24 mouse cellular contexts compared by ENCODE assay signal in the genomic region with DNA sequence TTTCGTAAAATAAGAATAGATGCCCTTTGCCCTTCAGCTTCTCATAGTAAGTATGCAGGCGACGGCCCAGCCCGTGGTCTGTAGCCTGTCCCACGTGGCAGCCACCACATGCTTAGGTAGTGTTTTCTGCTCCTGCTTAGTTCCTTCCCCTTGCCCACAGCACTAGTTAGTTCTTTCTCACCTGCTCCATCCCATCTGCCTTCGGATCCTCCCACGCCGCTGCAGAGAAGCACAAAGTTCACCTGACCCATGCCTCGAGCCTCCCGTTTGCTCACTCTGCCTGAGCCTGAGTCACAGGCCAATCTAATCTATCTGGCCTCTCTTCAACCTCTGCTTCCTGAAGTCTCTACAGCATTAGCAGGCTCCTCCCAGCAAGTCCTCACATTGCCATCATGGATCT. TPM values are rescaled to one million over a fixed set of nuclear protein-coding genes. Genes with fewer than 3 reads are reported as not detected.
A peak's percentile ranks its signal among the peaks of the same experiment; 100 is the strongest.
DNase-seq lines count a peak whose midpoint lies in the region; ATAC-seq and TF ChIP-seq lines count a peak whose summit lies in the region.
"Had no signal": no experiment of that assay in that cellular context is flagged by ENCODE, and none has a peak within 500 bp of the region (broad histone marks: within the 10 kb centered on the region; RNA-seq: fewer than 3 reads in every experiment).

No protein-coding gene starts in this region.

- no peak for TF ChIP-seq CTCF in liver, embryonic 14.5 days (IDR thresholded peaks at IDR 0.05; ENCODE audit: low read depth)

- H3K27me3 ChIP-seq in neural tube, embryonic 11.5 days (ENCODE audit: control insufficient read depth, insufficient read depth, low read length), result no peaks in the 10 kb centered on the region
- no peaks in the 10 kb centered on the region for H3K27me3 ChIP-seq in neural tube, embryonic 15.5 days (replicated peaks)
- H3K27me3 ChIP-seq in liver, embryonic 14.5 days (ENCODE audit: control insufficient read depth, insufficient read depth, low read length), result no peaks in the 10 kb centered on the region
- H3K27me3 ChIP-seq: forebrain, embryonic 13.5 days; hindbrain, embryonic 13.5 days; limb, embryonic 12.5 days; megakaryocyte, embryonic 14.5 days; midbrain, embryonic 15.5 days; neural tube, embryonic 13.5 days had no signal

- H3K9ac ChIP-seq in neural tube, embryonic 11.5 days (ENCODE audit: low read length), result no peak overlapping the region
- no peak overlapping the region for H3K9ac ChIP-seq in neural tube, embryonic 15.5 days (replicated peaks)
- no peak overlapping the region for H3K9ac ChIP-seq in liver, embryonic 14.5 days (replicated peaks)
- H3K9ac ChIP-seq: forebrain, embryonic 13.5 days; hindbrain, embryonic 13.5 days; limb, embryonic 12.5 days; lung, embryonic 14.5 days; midbrain, embryonic 15.5 days; neural tube, embryonic 13.5 days had no signal

- peak; percentile 34 for DNase-seq in kidney, adult 18-20 months
- no peak for DNase-seq in kidney, postnatal 10 days
- peak; percentile 1 for DNase-seq in neural tube, embryonic 11.5 days (ENCODE audit: low spot score)
- DNase-seq in liver, embryonic 14.5 days (ENCODE audit: low read depth in 3 of 3, low spot score in 3 of 3), result no peak
- DNase-seq in yolk sac, embryonic 10.5 days (ENCODE audit: low spot score), result peak; percentile 84
- no peak for DNase-seq in left cerebral cortex, postnatal 25 days (ENCODE audit: low spot score in 2 of 2)
- DNase-seq: adrenal gland, postnatal 14 days; cerebellum, adult 8-10 months; gastrocnemius, adult 2 months; layer of hippocampus, postnatal 36 days; lung, embryonic 14.5 days; thymus, postnatal 25 days had no signal

- no peak for ATAC-seq in neural tube, embryonic 11.5 days (ENCODE audit: insufficient read depth, low FRiP score, low TSS enrichment)
- no peak for ATAC-seq in neural tube, embryonic 15.5 days (ENCODE audit: low FRiP score)
- no peak for ATAC-seq in liver, embryonic 14.5 days (ENCODE audit: insufficient read depth)
- no peak for ATAC-seq in megakaryocyte, adult 5-6 weeks (ENCODE audit: poor library complexity, severe bottlenecking)
- ATAC-seq: forebrain, embryonic 13.5 days; midbrain, embryonic 15.5 days had no signal

- no peaks in the 10 kb centered on the region for H3K9me3 ChIP-seq in neural tube, embryonic 11.5 days (ENCODE audit: control insufficient read depth, low read length)
- no peaks in the 10 kb centered on the region for H3K9me3 ChIP-seq in neural tube, embryonic 15.5 days (replicated peaks)
- H3K9me3 ChIP-seq in liver, embryonic 14.5 days (ENCODE audit: control insufficient read depth, low read length), result no peaks in the 10 kb centered on the region
- H3K9me3 ChIP-seq: forebrain, embryonic 13.5 days; hindbrain, embryonic 13.5 days; limb, embryonic 12.5 days; megakaryocyte, embryonic 14.5 days; midbrain, embryonic 15.5 days; neural tube, embryonic 13.5 days had no signal

- TF ChIP-seq EP300 in liver, embryonic 14.5 days (IDR thresholded peaks at IDR 0.05; ENCODE audit: low read depth), result no peak

- H3K4me3 ChIP-seq in neural tube, embryonic 11.5 days (ENCODE audit: low read depth, low read length), result no peak overlapping the region
- H3K4me3 ChIP-seq in neural tube, embryonic 15.5 days (replicated peaks), result no peak overlapping the region
- H3K4me3 ChIP-seq in liver, embryonic 14.5 days (ENCODE audit: insufficient read depth in 1 of 2, low read depth in 2 of 2, low read length in 2 of 2), result no peak overlapping the region
- H3K4me3 ChIP-seq: forebrain, embryonic 13.5 days; gastrocnemius, adult 2 months; hindbrain, embryonic 13.5 days; limb, embryonic 12.5 days; megakaryocyte, embryonic 14.5 days; midbrain, embryonic 15.5 days; neural tube, embryonic 13.5 days had no signal

- intact Hi-C loops in left cerebral cortex, postnatal 25 days (cut with DNase I), result no loop called here

- no peak overlapping the region for H3K27ac ChIP-seq in neural tube, embryonic 11.5 days (ENCODE audit: low read depth, low read length)
- no peak overlapping the region for H3K27ac ChIP-seq in neural tube, embryonic 15.5 days (replicated peaks)
- peak overlapping the region; percentile 4 for H3K27ac ChIP-seq in liver, embryonic 14.5 days
- H3K27ac ChIP-seq: forebrain, embryonic 13.5 days; gastrocnemius, adult 2 months; hindbrain, embryonic 13.5 days; limb, embryonic 12.5 days; midbrain, embryonic 15.5 days; neural tube, embryonic 13.5 days had no signal

- WGBS in neural tube, embryonic 11.5 days, result 94% methylated on average over 10 of the region's 10 CpGs
- 97% methylated on average over 10 of the region's 10 CpGs for WGBS in neural tube, embryonic 15.5 days
- WGBS in liver, embryonic 14.5 days (ENCODE audit: insufficient replicate concordance), result 73% methylated on average over 10 of the region's 10 CpGs

- no peaks in the 10 kb centered on the region for H3K4me1 ChIP-seq in neural tube, embryonic 11.5 days (ENCODE audit: control insufficient read depth, insufficient read depth, low read length)
- H3K4me1 ChIP-seq in neural tube, embryonic 15.5 days, result no peaks in the 10 kb centered on the region
- H3K4me1 ChIP-seq in liver, embryonic 14.5 days (replicated peaks; ENCODE audit: control insufficient read depth in 2 of 2, insufficient read depth in 2 of 2, low read length in 1 of 2), result peaks cover 33 to 43% of the 10 kb centered on the region in 2 experiments
- H3K4me1 ChIP-seq: forebrain, embryonic 13.5 days; hindbrain, embryonic 13.5 days; limb, embryonic 12.5 days; midbrain, embryonic 15.5 days; neural tube, embryonic 13.5 days had no signal

- H3K36me3 ChIP-seq in neural tube, embryonic 11.5 days (ENCODE audit: control insufficient read depth, insufficient read depth, low read length), result peaks cover 18% of the 10 kb centered on the region
- peaks cover 80% of the 10 kb centered on the region for H3K36me3 ChIP-seq in neural tube, embryonic 15.5 days
- H3K36me3 ChIP-seq in liver, embryonic 14.5 days (replicated peaks; ENCODE audit: control insufficient read depth, insufficient read depth, low read depth), result peaks cover 96% of the 10 kb centered on the region

- no peak overlapping the region for H3K4me2 ChIP-seq in neural tube, embryonic 11.5 days (ENCODE audit: low read depth)
- no peak overlapping the region for H3K4me2 ChIP-seq in neural tube, embryonic 15.5 days
- H3K4me2 ChIP-seq in liver, embryonic 14.5 days (ENCODE audit: low read depth), result no peak overlapping the region
- H3K4me2 ChIP-seq: forebrain, embryonic 13.5 days; hindbrain, embryonic 13.5 days; limb, embryonic 12.5 days; lung, embryonic 14.5 days; midbrain, embryonic 15.5 days; neural tube, embryonic 13.5 days had no signal

RNA-seq across cellular contexts. Expression of a gene that starts 11.5 kb away (rescaled TPM):
- polyA plus RNA-seq in neural tube, embryonic 11.5 days (2014; fragmentation: Nextera tagmentation; extraction: Ambion mirVana), result 9.0 and 9.3 TPM in 2 replicates
- 7.0 and 10.9 TPM in 2 replicates for polyA plus RNA-seq in neural tube, embryonic 15.5 days (2015; fragmentation: Nextera tagmentation; extraction: Ambion mirVana)
- polyA plus RNA-seq in liver, embryonic 14.5 days (2012; rRNA removed), result 95.9 and 98.3 TPM in 2 replicates
- 48.6 and 66.8 TPM in 2 replicates for polyA plus RNA-seq in liver, embryonic 14.5 days (2014; fragmentation: Nextera tagmentation; extraction: Ambion mirVana)
- total RNA-seq in megakaryocyte, adult 5-6 weeks (2015), result 22.5 and 22.6 TPM in 2 replicates
- 4.4 and 8.3 TPM in 2 replicates for total RNA-seq in megakaryocyte, adult 5-6 weeks (2017)
- 10 to 100 TPM; 47.2 to 54.7 TPM for total RNA-seq in left cerebral cortex, postnatal 25 days (2021)

RNA-seq across cellular contexts. Expression of a gene that starts 43.2 kb away (rescaled TPM):
- 1.8 and 2.7 TPM in 2 replicates for polyA plus RNA-seq in neural tube, embryonic 11.5 days (2014; fragmentation: Nextera tagmentation; extraction: Ambion mirVana)
- 1.2 and 13.6 TPM in 2 replicates for polyA plus RNA-seq in neural tube, embryonic 15.5 days (2015; fragmentation: Nextera tagmentation; extraction: Ambion mirVana)
- 1.5 and 1.6 TPM in 2 replicates for polyA plus RNA-seq in liver, embryonic 14.5 days (2012; rRNA removed)
- 1.5 and 1.6 TPM in 2 replicates for polyA plus RNA-seq in liver, embryonic 14.5 days (2014; fragmentation: Nextera tagmentation; extraction: Ambion mirVana)
- 12.2 and 17.0 TPM in 2 replicates for total RNA-seq in megakaryocyte, adult 5-6 weeks (2015)
- total RNA-seq in megakaryocyte, adult 5-6 weeks (2017), result 21.3 and 32.8 TPM in 2 replicates
- 1 to 10 TPM; 1.0 to 1.2 TPM for total RNA-seq in left cerebral cortex, postnatal 25 days (2021)

RNA-seq across cellular contexts. Expression of a gene that starts 45.9 kb away (rescaled TPM):
- not detected in 2 replicates for polyA plus RNA-seq in neural tube, embryonic 11.5 days (2014; fragmentation: Nextera tagmentation; extraction: Ambion mirVana)
- 0.06 and 0.15 TPM in 2 replicates for polyA plus RNA-seq in neural tube, embryonic 15.5 days (2015; fragmentation: Nextera tagmentation; extraction: Ambion mirVana)
- polyA plus RNA-seq in liver, embryonic 14.5 days (2012; rRNA removed), result 0.01 and 0.02 TPM in 2 replicates
- polyA plus RNA-seq in liver, embryonic 14.5 days (2014; fragmentation: Nextera tagmentation; extraction: Ambion mirVana), result 0.04 TPM in 1 of 2 replicates, not detected in the other
- 0.11 and 0.58 TPM in 2 replicates for total RNA-seq in megakaryocyte, adult 5-6 weeks (2015)
- 0.57 and 0.92 TPM in 2 replicates for total RNA-seq in megakaryocyte, adult 5-6 weeks (2017)
- total RNA-seq in left cerebral cortex, postnatal 25 days (2021), result under 1 TPM; 0.46 to 0.57 TPM
- total RNA-seq: gastrocnemius, adult 2 months; gastrocnemius, postnatal 4 days; heart, postnatal 25 days had no signal
- polyA plus RNA-seq: brain, embryonic 14.5 days; forebrain, embryonic 13.5 days; heart, embryonic 14.5 days; hindbrain, embryonic 13.5 days; limb, embryonic 12.5 days; neural tube, embryonic 13.5 days had no signal

Comparison
In these comparisons a context has a peak if more than half of its experiments do, and no peak if none do; other contexts are left out.
1. DNase-seq: peak in kidney, adult 18-20 months (single experiment), neural tube, embryonic 11.5 days (single experiment) and yolk sac, embryonic 10.5 days (single experiment); none in kidney, postnatal 10 days (single experiment), liver, embryonic 14.5 days (0 of 3) and left cerebral cortex, postnatal 25 days (0 of 2).